Mouse (Mus musculus) testis, adult 2 months (tissue): ENCODE measurements around the gene Gm10912.

Source experiments
- CTCF ChIP-seq: fragments of 200-500 bp; IDR thresholded peaks from 2 replicates; pipeline ENCODE4 v1.5.1; 2012; ENCODE audit warnings: low read depth, mild to moderate bottlenecking, inconsistent platforms, low read length, moderate library complexity; ENCODE audit not compliant: control insufficient read depth, insufficient read depth, insufficient replicate concordance
- POLR2A ChIP-seq: fragments of 200-500 bp; IDR thresholded peaks from 2 replicates; pipeline ENCODE4 v1.6.1; 2012; ENCODE audit warnings: low read depth, mild to moderate bottlenecking, inconsistent platforms, low read length, moderate library complexity; ENCODE audit not compliant: control insufficient read depth

GRCm38 (mm10) chr2:104041632-104042031 is 24.0 kb upstream of the Gm10912 start:
- TF ChIP-seq CTCF = no peak
- no peak for TF ChIP-seq POLR2A
